Mouse (Mus musculus): ENCODE results near the gene Rwdd3.

- TF ChIP-seq CTCF (IDR thresholded peaks at IDR 0.05): no peak
- TF ChIP-seq EP300 (IDR thresholded peaks at IDR 0.05): no peak
These were observed 54.9 kb downstream of the Rwdd3 start for GRCm38 (mm10) chr3:121116590-121116989.

All from lung, postnatal 0 days (tissue).